Mouse (Mus musculus): ENCODE measurements at regions not wholly inside any gene's neighbourhood (a gene's known extent, or its start where the extent isn't known, plus 50 kb on each side); places are given as distances from the start of the nearest gene placed in this dataset.

DNA sequence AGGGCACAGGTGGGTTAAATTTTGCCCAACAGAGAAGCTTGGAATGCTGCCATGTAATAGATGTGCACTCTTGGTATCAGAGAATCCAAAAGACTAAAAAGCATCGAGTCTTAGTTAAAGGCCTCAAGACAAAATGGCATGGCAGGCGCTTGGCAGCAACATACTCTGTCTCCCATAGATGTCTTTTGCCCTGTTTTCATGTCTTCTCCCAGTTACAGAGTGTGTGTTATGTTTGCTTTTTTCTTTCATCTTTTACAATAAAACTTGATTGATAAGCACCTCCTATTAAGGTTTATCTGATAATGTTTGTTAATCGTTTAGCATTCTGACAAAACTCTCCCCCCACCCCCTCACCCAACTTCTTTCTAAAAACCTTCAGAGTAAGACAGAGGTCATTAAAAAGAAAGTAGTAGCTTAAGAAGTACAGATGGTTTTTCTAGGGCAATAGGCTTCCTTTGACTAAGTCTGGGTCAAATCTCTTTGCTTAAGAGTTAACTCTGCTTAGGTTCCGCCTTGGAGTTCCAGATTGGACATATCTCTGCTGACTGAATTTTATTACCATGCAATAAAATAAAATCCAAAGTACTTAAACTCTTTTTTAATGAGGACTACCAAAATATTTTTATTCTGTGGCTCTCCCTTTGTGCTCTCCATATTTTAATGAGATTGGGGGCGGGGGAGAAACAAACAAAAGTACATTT lies 252.9 kb upstream of the Zeb2 start:
- TF ChIP-seq CTCF (IDR thresholded peaks at IDR 0.05; ENCODE audit: low read depth) (no peak), EP300 (IDR thresholded peaks at IDR 0.05; ENCODE audit: low read depth) (no peak)
